Mouse (Mus musculus) heart, postnatal 0 days (tissue): ENCODE measurements around the gene Gm14137.

Experiments
- CTCF ChIP-seq: IDR thresholded peaks from 2 replicates; pipeline ENCODE4 v1.5.1; 2016; ENCODE audit warnings: antibody characterized with exemption, control low read depth, low read depth
- EP300 ChIP-seq: IDR thresholded peaks from 2 replicates; pipeline ENCODE4 v1.6.1; 2016; ENCODE audit warnings: antibody characterized with exemption, low read depth

- no peak for TF ChIP-seq CTCF
- no peak for TF ChIP-seq EP300
Measured at GRCm38 (mm10) chr2:119155388-119155787, 18.9 kb upstream of the Gm14137 start.
